Mouse (Mus musculus) layer of hippocampus, adult 9-10 months (tissue): ENCODE measurements around the gene Hspb2.

Experiments used
- DNase-seq: peaks from one replicate; pipeline ENCODE4 v3.0.0; 2022; ENCODE audit warnings: low spot score

The Hspb2 gene

GRCm38 (mm10) chr9:50752054-50752602, at the start of gene Hspb2:
Gene Hspb2, minus strand, starts transcription at chr9:50752354.
- no peak for DNase-seq

DNA sequence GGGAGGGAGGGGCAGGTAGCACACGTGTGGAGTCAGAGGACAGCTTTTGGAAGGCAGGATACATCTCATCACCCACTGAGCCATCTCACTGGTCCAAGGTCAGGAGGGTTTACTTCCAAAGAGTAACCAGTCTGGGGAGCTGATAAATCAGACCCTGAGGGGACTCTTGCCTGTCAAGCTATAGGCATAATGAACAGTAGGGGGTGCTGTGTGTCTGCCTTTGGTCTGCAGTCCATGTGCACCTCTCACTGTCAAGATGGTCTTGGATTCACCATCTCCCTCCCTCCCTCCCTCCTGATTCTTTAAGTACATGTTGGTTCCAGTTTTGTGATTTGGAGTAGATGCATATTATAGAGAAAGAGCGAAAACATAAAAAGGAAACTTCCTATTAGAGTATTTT, 48.8 kb upstream of the Hspb2 start:
- no peak for DNase-seq

- no peak for DNase-seq
These were observed 46.2 kb upstream of the Hspb2 start for GRCm38 (mm10) chr9:50798368-50798767.

DNA sequence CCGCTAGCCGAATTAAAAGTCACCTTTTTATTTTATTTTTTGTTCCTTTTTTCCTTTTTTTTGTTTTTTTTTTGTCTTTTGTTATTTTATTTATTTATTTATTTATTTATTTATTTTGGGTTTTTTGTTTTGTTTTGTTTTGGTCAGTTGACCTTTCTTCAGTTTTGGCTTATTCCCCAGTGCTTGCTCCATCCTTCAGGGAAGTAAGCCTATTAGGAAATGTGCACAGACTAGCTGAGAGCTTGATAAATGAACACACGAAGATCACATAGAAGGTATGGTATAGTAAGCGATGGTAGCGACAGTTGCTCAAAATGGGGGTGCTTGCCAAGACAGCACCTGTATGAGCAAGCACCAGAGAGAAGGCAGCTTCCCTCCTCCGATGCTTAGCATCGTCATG, 45.5 kb upstream of the Hspb2 start:
- DNase-seq = no peak

DNA sequence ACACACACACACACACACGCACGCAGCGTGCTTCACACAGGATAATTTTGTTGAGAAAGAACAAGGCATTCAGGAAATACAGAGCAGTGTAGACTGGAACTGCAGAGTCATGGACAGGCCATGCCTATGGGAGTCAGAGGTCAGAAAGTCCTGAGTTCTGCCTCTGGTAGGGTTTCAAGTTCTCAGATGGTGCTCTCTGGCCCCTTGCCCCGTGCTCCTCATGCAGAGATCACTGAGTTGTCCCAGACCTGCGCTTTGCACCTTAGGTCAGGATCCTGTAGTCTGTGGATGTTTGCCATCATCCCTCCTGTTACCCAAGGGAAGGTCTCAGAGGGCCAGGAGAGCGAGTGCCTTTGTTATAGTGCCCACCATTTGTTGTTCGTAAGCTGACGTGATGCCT, 44.6 kb upstream of the Hspb2 start:
- DNase-seq = no peak

DNA sequence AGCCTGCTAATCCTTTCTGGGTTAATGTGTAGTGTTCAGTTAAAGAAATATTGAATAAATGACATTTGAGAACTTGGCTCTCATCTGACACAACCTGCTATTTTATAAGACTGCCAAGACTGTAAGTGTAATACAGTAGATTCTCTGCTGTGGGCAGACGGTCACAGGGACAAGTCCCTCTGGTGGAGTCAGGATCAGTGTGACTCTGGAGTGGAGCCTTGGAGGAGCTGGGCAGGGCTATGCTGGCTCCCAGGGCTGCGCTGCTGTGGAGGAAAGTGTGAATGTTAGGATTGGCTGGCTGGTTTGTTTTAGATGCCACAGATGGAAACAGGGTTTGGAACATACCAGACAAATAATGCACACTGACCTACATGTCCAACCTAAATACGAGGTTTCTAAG, 43.1 kb upstream of the Hspb2 start:
- DNase-seq = no peak

GRCm38 (mm10) chr9:50782155-50782554, 30.0 kb upstream of the Hspb2 start:
- no peak for DNase-seq

DNA sequence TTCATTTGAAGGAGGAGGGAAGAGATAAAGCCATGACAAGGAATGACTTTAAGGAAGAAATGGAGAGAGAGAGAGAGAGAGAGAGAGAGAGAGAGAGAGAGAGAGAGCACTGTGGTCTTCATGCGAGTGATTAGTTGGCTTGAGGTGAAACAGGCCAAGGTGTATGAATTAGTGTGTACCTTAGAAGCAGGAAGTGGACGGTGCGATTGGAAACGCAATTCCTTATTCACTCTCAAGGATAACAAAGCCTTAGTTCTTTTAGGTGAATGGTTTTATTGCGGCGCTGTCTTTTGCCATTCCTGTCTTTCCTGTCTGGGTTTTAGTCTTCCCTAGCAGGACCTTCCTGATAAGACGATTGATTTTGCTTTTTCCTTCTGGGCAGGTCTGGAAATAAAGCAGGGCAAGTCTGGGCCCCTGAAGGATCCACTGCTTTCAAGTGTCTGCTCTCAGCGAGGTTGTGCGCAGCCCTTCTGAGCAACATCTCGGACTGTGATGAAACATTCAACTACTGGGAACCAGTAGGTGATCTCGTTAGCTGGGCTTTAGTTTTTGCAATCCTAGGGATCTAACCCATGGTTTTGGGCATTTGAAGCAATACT, 24.1 kb upstream of the Hspb2 start:
- no peak for DNase-seq

- DNase-seq = no peak
These were observed 23.5 kb upstream of the Hspb2 start for GRCm38 (mm10) chr9:50775662-50776126.

DNA sequence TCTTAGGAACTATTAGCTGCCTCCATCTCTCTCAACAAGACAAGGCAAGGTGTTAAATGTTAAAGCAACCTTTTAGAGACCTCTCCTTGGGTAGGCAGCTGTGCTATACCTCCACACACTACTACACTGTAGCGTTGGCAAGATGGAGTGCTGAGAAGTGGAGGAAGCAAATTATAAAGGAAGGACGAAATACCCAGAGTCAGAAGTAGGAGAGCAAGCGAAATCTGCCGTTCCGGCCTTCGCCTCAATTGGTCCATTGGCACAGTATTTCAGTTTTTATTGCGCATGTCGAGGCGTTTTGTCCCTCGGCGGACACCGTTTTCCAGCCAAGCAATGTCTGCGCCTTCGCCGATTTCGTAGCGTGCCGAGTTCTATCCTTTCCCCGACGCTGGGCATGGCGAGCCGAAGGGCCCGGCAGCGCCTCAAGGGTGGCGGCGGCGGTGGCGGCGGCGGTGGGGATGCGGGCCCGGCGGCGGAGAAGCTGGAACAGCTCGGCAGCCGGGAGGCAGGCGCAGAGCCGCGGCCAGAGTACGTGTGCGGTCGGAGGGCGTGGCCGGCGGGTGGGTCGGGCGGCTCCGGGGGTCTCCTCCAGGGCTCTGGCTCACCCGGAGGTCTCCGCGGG, 22.9 kb upstream of the Hspb2 start, which contains the start of the genes Alg9 and 1110032A03Rik:
TSS of gene Alg9 (plus strand) at position 29 of the 622 bp plus-strand sequence.
TSS of gene 1110032A03Rik (minus strand) at position 530 of the 622 bp plus-strand sequence.
- peak; percentile 76 for DNase-seq

DNA sequence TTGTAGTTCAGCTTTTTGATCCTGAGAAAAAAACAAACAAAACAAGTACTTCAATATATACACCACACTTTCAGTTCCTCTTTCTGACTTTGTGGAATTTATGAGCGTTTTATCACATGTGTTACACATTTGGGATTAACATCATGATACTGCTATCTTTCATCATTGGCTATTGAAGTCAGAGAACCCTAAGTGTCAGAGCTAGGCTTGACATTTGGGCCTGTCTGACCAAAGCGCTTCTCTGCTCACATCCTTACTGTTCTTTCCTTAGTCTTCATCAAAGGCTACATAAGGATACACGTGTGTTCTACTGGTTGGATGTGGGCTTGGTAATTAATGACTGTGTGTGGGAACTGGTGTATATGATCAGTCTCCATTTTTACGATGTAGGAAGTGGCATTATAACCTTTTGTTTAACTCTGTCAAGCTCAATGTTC, 21.9 kb upstream of the Hspb2 start:
- no peak for DNase-seq

GRCm38 (mm10) chr9:50770011-50770410, 17.9 kb upstream of the Hspb2 start:
- DNase-seq = no peak

DNA sequence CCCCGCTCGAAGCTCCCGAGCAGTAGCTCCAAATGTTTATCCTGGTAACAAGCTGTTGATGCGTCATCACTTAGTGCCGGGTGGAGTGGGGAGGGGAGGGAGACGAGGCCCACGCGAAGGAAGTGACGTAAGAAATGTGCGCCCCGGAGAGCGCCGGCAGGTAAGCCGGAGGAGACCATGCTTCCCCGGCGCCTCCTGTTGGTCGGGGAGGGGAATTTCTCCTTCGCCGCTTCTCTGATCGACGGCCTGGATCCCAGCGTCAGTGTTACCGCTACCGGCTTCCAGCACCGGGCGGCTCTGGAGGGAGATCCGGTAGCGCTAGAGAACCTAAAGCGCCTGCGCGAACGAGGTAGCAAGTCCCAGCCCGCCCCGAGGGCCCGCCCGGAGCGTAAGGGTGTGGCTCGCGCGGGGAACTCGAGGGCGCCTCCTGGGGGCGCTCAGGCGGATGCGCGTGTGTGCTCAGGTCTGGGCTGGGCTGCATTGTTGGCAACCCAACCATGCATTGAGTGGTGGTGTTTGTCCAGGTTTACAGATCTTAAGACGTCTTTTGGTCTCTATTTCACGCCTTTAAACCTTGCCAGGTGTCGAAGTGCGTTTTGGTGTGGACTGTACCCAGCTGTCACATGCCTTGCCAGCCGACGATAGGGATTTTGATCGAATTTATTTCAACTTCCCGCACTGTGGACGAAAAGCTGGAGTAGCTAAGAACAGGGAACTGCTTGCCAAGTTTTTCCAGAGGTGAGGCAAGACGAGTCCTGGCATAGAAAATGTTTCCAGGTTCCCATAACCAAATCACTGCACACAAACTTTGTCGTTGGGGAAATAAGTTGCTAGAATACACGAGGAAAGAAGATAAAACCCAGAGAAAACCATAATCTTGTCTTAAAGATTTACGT, 16.2 kb upstream of the Hspb2 start, which contains the start of gene Fdxacb1:
TSS of gene Fdxacb1 (plus strand) at position 130 of the 896 bp plus-strand sequence.
- peak; percentile 98 for DNase-seq

GRCm38 (mm10) chr9:50767531-50768106, 15.5 kb upstream of the Hspb2 start:
- DNase-seq = no peak

GRCm38 (mm10) chr9:50763331-50763730, 11.2 kb upstream of the Hspb2 start:
- DNase-seq = no peak

DNA sequence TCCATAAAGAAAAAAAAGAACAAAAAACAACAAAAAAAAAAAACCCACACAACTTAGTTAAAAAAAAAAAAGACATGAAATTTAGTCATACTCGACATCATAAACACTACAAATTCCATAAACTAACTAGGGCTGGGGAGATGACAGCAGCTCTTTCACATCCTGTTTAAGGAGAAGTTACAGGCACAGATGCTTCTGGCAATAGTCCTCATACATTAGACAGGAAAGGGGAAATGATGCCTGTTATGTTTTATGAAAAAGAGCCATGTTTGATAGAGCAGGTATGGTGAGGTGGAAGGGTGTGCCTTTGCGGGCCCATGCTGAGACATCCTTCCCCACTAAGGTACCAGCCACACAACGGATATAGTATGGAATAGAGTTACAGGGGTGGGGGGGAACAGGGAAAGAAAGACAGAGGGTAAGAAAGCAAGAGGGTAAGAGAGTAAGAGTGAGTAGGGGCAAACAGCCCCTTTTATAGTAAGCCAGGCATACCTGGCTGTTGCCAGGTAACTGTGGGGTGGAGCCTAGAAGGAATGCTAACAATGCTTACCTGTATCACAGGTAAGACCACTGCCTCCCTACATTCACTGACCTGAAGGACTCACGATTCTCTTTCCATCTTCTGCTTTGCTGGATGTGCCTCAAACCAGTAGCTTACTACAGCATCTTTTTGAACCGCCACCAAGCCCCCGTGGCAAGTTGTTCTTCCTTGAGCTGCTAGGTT, 9.5 kb upstream of the Hspb2 start:
- DNase-seq = no peak

- DNase-seq = no peak
These were observed 4.6 kb upstream of the Hspb2 start for GRCm38 (mm10) chr9:50756711-50757110.

DNA sequence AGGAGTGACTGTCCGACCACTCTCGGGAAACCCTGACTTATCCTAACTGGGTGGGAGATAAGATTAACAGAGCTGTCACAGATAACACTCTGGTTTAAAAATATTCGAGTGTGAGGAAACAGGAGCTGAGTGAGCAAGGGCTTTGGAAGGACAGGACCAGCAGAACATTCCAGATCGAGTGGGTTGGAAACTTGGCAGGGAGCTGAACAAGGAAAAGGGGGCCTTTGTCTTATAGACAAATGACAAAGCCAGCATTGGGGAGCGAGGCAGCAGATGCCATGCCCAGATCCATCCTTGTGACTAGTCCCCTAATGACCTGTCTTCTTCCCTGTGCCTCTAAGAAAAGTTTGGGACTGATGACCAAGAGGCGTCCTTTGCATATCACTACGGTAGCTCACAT, 1.8 kb upstream of the Hspb2 start:
- DNase-seq = no peak

DNA sequence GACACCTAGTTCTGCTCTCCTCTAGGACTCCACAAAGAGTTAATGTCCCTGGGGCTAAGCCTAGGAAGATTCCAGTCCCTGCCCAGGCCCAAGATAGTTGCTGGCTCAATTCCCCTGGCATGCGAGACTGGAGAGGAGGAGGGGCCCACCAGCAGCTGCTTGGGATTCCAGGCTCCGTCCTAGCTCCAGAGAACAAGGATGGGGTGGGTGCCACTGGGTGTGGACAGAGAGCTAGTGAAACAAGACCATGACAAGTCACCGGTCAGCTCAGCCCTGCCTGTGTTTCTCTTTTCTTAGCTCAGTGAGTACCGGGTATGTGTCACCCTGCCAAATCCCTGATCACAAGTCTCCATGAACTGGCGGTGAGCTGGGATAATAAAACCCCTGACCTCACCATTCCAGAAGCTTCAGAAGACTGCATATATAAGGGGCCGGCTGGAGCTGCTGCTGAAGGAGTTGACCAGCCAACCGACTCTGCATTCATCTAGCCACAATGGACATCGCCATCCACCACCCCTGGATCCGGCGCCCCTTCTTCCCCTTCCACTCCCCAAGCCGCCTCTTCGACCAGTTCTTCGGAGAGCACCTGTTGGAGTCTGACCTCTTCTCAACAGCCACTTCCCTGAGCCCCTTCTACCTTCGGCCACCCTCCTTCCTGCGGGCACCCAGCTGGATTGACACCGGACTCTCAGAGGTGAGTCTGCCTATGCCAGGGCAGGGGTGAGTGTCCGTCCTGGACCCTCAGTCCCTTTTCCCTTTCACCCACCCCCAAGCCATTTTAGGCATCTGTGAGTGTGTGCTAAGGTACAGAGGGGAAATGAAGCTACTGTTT, 846 bp upstream of the Hspb2 start:
- no peak for DNase-seq

DNA sequence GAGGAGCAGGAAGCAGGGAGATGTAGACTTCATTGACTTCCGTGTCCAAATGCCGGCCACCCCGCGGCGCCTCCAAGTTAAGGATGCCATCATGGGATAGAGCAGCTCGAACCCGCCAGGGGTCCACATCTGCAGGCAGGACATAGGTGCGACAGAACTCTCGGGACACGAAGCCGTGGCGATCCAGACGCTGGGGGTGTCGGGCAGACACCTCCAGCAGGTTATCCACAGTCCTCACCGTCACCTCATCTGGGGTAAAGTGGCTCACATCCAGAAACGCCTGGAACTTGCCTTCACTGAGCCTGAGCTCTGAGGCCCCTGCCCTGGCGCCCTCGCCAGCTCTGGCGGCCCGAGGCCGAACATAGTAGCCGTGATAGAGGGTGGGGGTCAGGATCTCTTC, 831 bp downstream of the Hspb2 start, which contains the start of gene Cryab:
TSS of gene Cryab (plus strand) at position 3 of the 400 bp plus-strand sequence.
- DNase-seq = no peak
